8 mouse cellular contexts compared by ENCODE assay signal in the genomic region with DNA sequence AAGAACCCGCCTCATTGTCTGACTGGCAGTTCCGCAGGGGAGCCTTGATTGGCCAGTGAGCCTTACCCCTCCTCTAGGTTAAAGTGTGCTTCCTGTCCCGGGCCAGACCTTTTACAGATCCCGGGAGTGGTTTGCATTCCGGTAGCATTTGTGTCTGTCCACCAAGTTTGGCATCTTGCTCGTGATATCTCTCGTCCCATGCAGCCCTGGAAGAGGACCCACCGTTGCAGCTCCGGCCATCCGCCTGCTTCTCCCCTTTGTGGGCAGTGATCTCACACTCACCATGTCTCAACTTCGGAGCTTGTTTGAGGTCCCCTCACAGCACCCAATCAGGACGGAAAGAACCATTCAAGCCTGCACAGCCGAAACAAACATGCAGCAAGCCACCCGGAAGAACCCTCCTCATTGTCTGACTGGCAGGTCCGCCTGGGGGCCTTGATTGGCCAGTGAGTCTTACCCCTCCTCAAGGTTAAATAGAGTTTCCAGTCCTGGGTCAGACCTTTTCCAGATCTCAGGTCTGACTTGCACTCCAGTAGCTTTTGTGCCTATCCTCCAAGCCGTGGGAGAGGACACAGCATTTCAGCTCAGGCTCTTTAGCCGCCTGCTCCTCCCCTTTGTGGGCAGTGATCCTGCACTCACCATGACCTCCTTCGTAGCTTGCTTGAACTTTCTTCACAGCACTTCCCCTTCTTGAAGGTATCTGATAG. TPM values are rescaled to one million over a fixed set of nuclear protein-coding genes. Genes with fewer than 3 reads are reported as not detected.
DNase-seq lines count a peak whose midpoint lies in the region; ATAC-seq and TF ChIP-seq lines count a peak whose summit lies in the region.

A gene (minus strand): TSS at position 380 of the 707 bp plus-strand sequence.

- H3K4me1 ChIP-seq in forebrain, embryonic 10.5 days = peaks cover 15% of the 10 kb centered on the region
- peaks cover 7% of the 10 kb centered on the region for H3K4me1 ChIP-seq in heart, embryonic 15.5 days (replicated peaks)
- peaks cover 0 to 3% of the 10 kb centered on the region in 2 experiments; a peak in 3 of 4 replicates for H3K4me1 ChIP-seq in liver, embryonic 14.5 days (replicated peaks; ENCODE audit: control insufficient read depth in 2 of 2, insufficient read depth in 2 of 2, low read length in 1 of 2)
- H3K4me1 ChIP-seq in neural tube, embryonic 11.5 days (ENCODE audit: control insufficient read depth, insufficient read depth, low read length) = no peaks in the 10 kb centered on the region
- no peaks in the 10 kb centered on the region for H3K4me1 ChIP-seq in stomach, postnatal 0 days (replicated peaks; ENCODE audit: control insufficient read depth, insufficient read depth)

- ATAC-seq in heart, embryonic 15.5 days (replicated peaks; ENCODE audit: insufficient number of reproducible peaks, insufficient read depth, low FRiP score, low read depth) = peak; percentile 98
- peak; percentile 98 for ATAC-seq in liver, embryonic 14.5 days (ENCODE audit: insufficient read depth)
- peak; percentile 98 for ATAC-seq in neural tube, embryonic 11.5 days (ENCODE audit: insufficient read depth, low FRiP score, low TSS enrichment)
- ATAC-seq in stomach, postnatal 0 days (ENCODE audit: low FRiP score, low TSS enrichment) = peak; percentile 99

- TF ChIP-seq CTCF in liver, embryonic 14.5 days (IDR thresholded peaks at IDR 0.05; ENCODE audit: low read depth) = no peak
- no peak for TF ChIP-seq CTCF in stomach, postnatal 0 days (IDR thresholded peaks at IDR 0.05; ENCODE audit: low read depth)

- peak within 1 kb of the TSS; percentile 70 for H3K4me3 ChIP-seq in forebrain, embryonic 10.5 days
- H3K4me3 ChIP-seq in heart, embryonic 15.5 days = peak within 1 kb of the TSS; percentile 69
- H3K4me3 ChIP-seq in liver, embryonic 14.5 days (ENCODE audit: insufficient read depth in 1 of 2, low read depth in 2 of 2, low read length in 2 of 2) = peak within 1 kb of the TSS; percentile 64 to 87
- peak within 1 kb of the TSS; percentile 57 for H3K4me3 ChIP-seq in neural tube, embryonic 11.5 days (ENCODE audit: low read depth, low read length)
- H3K4me3 ChIP-seq in stomach, postnatal 0 days (ENCODE audit: low read depth, low read length) = peak within 1 kb of the TSS; percentile 52

- no peaks in the 10 kb centered on the region for H3K9me3 ChIP-seq in forebrain, embryonic 10.5 days
- no peaks in the 10 kb centered on the region for H3K9me3 ChIP-seq in heart, embryonic 15.5 days (replicated peaks)
- no peaks in the 10 kb centered on the region for H3K9me3 ChIP-seq in liver, embryonic 14.5 days (ENCODE audit: control insufficient read depth, low read length)
- no peaks in the 10 kb centered on the region for H3K9me3 ChIP-seq in neural tube, embryonic 11.5 days (ENCODE audit: control insufficient read depth, low read length)
- H3K9me3 ChIP-seq in stomach, postnatal 0 days (ENCODE audit: control insufficient read depth, low read length) = no peaks in the 10 kb centered on the region

- no peaks in the 10 kb centered on the region for H3K27me3 ChIP-seq in forebrain, embryonic 10.5 days (ENCODE audit: poor library complexity, severe bottlenecking)
- H3K27me3 ChIP-seq in heart, embryonic 15.5 days = no peaks in the 10 kb centered on the region
- no peaks in the 10 kb centered on the region for H3K27me3 ChIP-seq in liver, embryonic 14.5 days (ENCODE audit: control insufficient read depth, insufficient read depth, low read length)
- no peaks in the 10 kb centered on the region for H3K27me3 ChIP-seq in neural tube, embryonic 11.5 days (ENCODE audit: control insufficient read depth, insufficient read depth, low read length)
- H3K27me3 ChIP-seq in stomach, postnatal 0 days (ENCODE audit: control insufficient read depth, insufficient read depth, low read length) = no peaks in the 10 kb centered on the region

- H3K4me2 ChIP-seq in heart, embryonic 15.5 days = peak within 1 kb of the TSS; percentile 65
- H3K4me2 ChIP-seq in liver, embryonic 14.5 days (ENCODE audit: low read depth) = peak within 1 kb of the TSS; percentile 74
- peak within 1 kb of the TSS; percentile 45 for H3K4me2 ChIP-seq in neural tube, embryonic 11.5 days (ENCODE audit: low read depth)
- peak within 1 kb of the TSS; percentile 59 for H3K4me2 ChIP-seq in stomach, postnatal 0 days (replicated peaks; ENCODE audit: low read depth)

- TF ChIP-seq EP300 in liver, embryonic 14.5 days (IDR thresholded peaks at IDR 0.05; ENCODE audit: low read depth) = no peak
- no peak for TF ChIP-seq EP300 in stomach, postnatal 0 days (optimal IDR thresholded peaks at IDR 0.05)

- 0 out of 2 replicates have a peak, but pooled peaks cover 2% of the 10 kb centered on the region for H3K36me3 ChIP-seq in forebrain, embryonic 10.5 days (replicated peaks)
- no peaks in the 10 kb centered on the region for H3K36me3 ChIP-seq in heart, embryonic 15.5 days
- no peaks in the 10 kb centered on the region for H3K36me3 ChIP-seq in liver, embryonic 14.5 days (replicated peaks; ENCODE audit: control insufficient read depth, insufficient read depth, low read depth)
- H3K36me3 ChIP-seq in neural tube, embryonic 11.5 days (ENCODE audit: control insufficient read depth, insufficient read depth, low read length) = no peaks in the 10 kb centered on the region
- no peaks in the 10 kb centered on the region for H3K36me3 ChIP-seq in stomach, postnatal 0 days (ENCODE audit: control insufficient read depth, insufficient read depth, low read length)

- peak within 1 kb of the TSS; percentile 91 for H3K27ac ChIP-seq in forebrain, embryonic 10.5 days
- H3K27ac ChIP-seq in heart, embryonic 15.5 days = peak within 1 kb of the TSS; percentile 97
- H3K27ac ChIP-seq in liver, embryonic 14.5 days = peak within 1 kb of the TSS; percentile 83
- H3K27ac ChIP-seq in neural tube, embryonic 11.5 days (ENCODE audit: low read depth, low read length) = peak within 1 kb of the TSS; percentile 82
- peak within 1 kb of the TSS; percentile 93 for H3K27ac ChIP-seq in stomach, postnatal 0 days (replicated peaks)

- peak within 1 kb of the TSS; percentile 63 for H3K9ac ChIP-seq in heart, embryonic 15.5 days
- peak within 1 kb of the TSS; percentile 71 for H3K9ac ChIP-seq in liver, embryonic 14.5 days (replicated peaks)
- H3K9ac ChIP-seq in neural tube, embryonic 11.5 days (ENCODE audit: low read length) = peak within 1 kb of the TSS; percentile 67
- H3K9ac ChIP-seq in stomach, postnatal 0 days (ENCODE audit: low read length) = peak within 1 kb of the TSS; percentile 68

- peak; percentile 71 to 80 for DNase-seq in CD8-positive naive resting alpha-beta T cell, adult 2 months (ENCODE audit: low read depth in 2 of 2, low spot score in 2 of 2)
- peak; percentile 52 for DNase-seq in c-Kit-positive CD71-negative TER-119-negative erythroid progenitor cells, embryonic 14.5 days (ENCODE audit: low read depth)
- peak; percentile 87 for DNase-seq in forebrain, embryonic 10.5 days (ENCODE audit: extremely low spot score, low spot score)
- peak; percentile 88 to 95 for DNase-seq in kidney, postnatal 25 days
- DNase-seq in liver, embryonic 14.5 days (ENCODE audit: low read depth in 3 of 3, low spot score in 3 of 3) = peak; percentile 51 to 73 (median 68)
- peak; percentile 86 for DNase-seq in neural tube, embryonic 11.5 days (ENCODE audit: low spot score)
- peak; percentile 86 for DNase-seq in stomach, postnatal 0 days (ENCODE audit: low spot score)

- WGBS in forebrain, embryonic 10.5 days = 1% methylated on average over 18 of the region's 18 CpGs
- WGBS in heart, embryonic 15.5 days = under 1% methylated on average over 18 of the region's 18 CpGs
- under 1% methylated on average over 18 of the region's 18 CpGs for WGBS in liver, embryonic 14.5 days (ENCODE audit: insufficient replicate concordance)
- 1% methylated on average over 18 of the region's 18 CpGs for WGBS in neural tube, embryonic 11.5 days
- WGBS in stomach, postnatal 0 days = 1% methylated on average over 18 of the region's 18 CpGs

RNA-seq across cellular contexts. Expression of the gene that starts here (rescaled TPM):
- polyA plus RNA-seq in forebrain, embryonic 10.5 days (2016; fragmentation: Nextera tagmentation; extraction: Ambion mirVana) = 21.1 and 21.5 TPM in 2 replicates
- 17.9 and 18.6 TPM in 2 replicates for polyA plus RNA-seq in heart, embryonic 15.5 days (2015; fragmentation: Nextera tagmentation; extraction: Ambion mirVana)
- 2.8 and 3.1 TPM in 2 replicates for polyA plus RNA-seq in liver, embryonic 14.5 days (2012; rRNA removed)
- polyA plus RNA-seq in liver, embryonic 14.5 days (2014; fragmentation: Nextera tagmentation; extraction: Ambion mirVana) = 6.3 and 6.9 TPM in 2 replicates
- polyA plus RNA-seq in neural tube, embryonic 11.5 days (2014; fragmentation: Nextera tagmentation; extraction: Ambion mirVana) = 25.7 and 29.3 TPM in 2 replicates
- polyA plus RNA-seq in stomach, postnatal 0 days (2015; fragmentation: Nextera tagmentation; extraction: Ambion mirVana) = 15.4 and 15.9 TPM in 2 replicates

Comparison
In these comparisons a context has a peak if more than half of its experiments do, and no peak if none do; other contexts are left out.
1. Peak in every context shown above with its lines: DNase-seq, ATAC-seq, H3K4me3 ChIP-seq and H3K27ac ChIP-seq.